Mouse (Mus musculus) adrenal gland, adult (tissue): Measurements from ENCODE around the gene Mamdc2.
A peak's percentile ranks its signal among the peaks of the same experiment; 100 is the strongest.

Source experiments
- DNase-seq, 2 experiments: peaks; one replicate each; pipeline ENCODE4 v3.0.0; 2022 to 2023; ENCODE audit warnings: low spot score in 1 of 2; ENCODE audit not compliant: inconsistent age in 2 of 2

Mamdc2 gene

GRCm38 (mm10) chr19:23360536-23360935 is 87.7 kb downstream of the Mamdc2 start:
- DNase-seq, result no peak

- no peak for DNase-seq
These were observed 91.0 kb downstream of the Mamdc2 start for GRCm38 (mm10) chr19:23357253-23357652.

- DNase-seq, result no peak
These were observed 93.5 kb downstream of the Mamdc2 start for GRCm38 (mm10) chr19:23354738-23355137.

GRCm38 (mm10) chr19:23353881-23354401 is 94.3 kb downstream of the Mamdc2 start:
- DNase-seq, result no peak

GRCm38 (mm10) chr19:23353161-23353560 is 95.1 kb downstream of the Mamdc2 start:
- no peak for DNase-seq

GRCm38 (mm10) chr19:23351808-23352491 is 96.3 kb downstream of the Mamdc2 start:
- DNase-seq, result no peak

- no peak for DNase-seq
These were observed 98.3 kb downstream of the Mamdc2 start for GRCm38 (mm10) chr19:23349930-23350329.

GRCm38 (mm10) chr19:23342782-23343181 is 105.5 kb downstream of the Mamdc2 start:
- no peak for DNase-seq

- no peak for DNase-seq
These were observed 115.4 kb downstream of the Mamdc2 start for GRCm38 (mm10) chr19:23332883-23333282.

- DNase-seq, result no peak
These were observed 117.4 kb downstream of the Mamdc2 start for GRCm38 (mm10) chr19:23330842-23331241.

GRCm38 (mm10) chr19:23329346-23329745 is 118.9 kb downstream of the Mamdc2 start:
- no peak for DNase-seq

- no peak for DNase-seq
These were observed 121.1 kb downstream of the Mamdc2 start for GRCm38 (mm10) chr19:23327056-23327640.

GRCm38 (mm10) chr19:23323107-23323506 is 125.1 kb downstream of the Mamdc2 start:
- DNase-seq, result no peak

- no peak for DNase-seq
These were observed 130.3 kb downstream of the Mamdc2 start for GRCm38 (mm10) chr19:23317989-23318358.

- no peak for DNase-seq
These were observed 130.8 kb downstream of the Mamdc2 start for GRCm38 (mm10) chr19:23317295-23317988.

GRCm38 (mm10) chr19:23316851-23317250 is 131.4 kb downstream of the Mamdc2 start:
- no peak for DNase-seq

- DNase-seq, result peak in 1 of 2 experiments; percentile 29
These were observed 138.3 kb downstream of the Mamdc2 start for GRCm38 (mm10) chr19:23309979-23310378.

- DNase-seq, result no peak
These were observed 141.6 kb downstream of the Mamdc2 start for GRCm38 (mm10) chr19:23306671-23307070.

- no peak for DNase-seq
These were observed 148.3 kb downstream of the Mamdc2 start for GRCm38 (mm10) chr19:23299987-23300386.

- no peak for DNase-seq
These were observed 149.3 kb downstream of the Mamdc2 start for GRCm38 (mm10) chr19:23298917-23299316.

- no peak for DNase-seq
These were observed 151.1 kb downstream of the Mamdc2 start for GRCm38 (mm10) chr19:23297191-23297590.

- no peak for DNase-seq
These were observed 159.0 kb downstream of the Mamdc2 start for GRCm38 (mm10) chr19:23289251-23289650.
